Mouse (Mus musculus) heart, adult 8-10 months (tissue): ENCODE data around the gene Ucp1. TPM values are rescaled to one million over a fixed set of nuclear protein-coding genes. Genes with fewer than 3 reads are reported as not detected.

Experiments used
- DNase-seq: peaks from one replicate; pipeline ENCODE4 v3.0.0; 2022; ENCODE audit warnings: low spot score
- total RNA-seq, 4 experiments: library from RNA; stranded (reverse); gene quantifications; 2 replicates each; pipeline ENCODE4 v1.2.4; 2022

Ucp1 gene
- total RNA-seq, 4 experiments from 2014 or later: 1.7 to 2.8 (median 2.2) TPM

DNA sequence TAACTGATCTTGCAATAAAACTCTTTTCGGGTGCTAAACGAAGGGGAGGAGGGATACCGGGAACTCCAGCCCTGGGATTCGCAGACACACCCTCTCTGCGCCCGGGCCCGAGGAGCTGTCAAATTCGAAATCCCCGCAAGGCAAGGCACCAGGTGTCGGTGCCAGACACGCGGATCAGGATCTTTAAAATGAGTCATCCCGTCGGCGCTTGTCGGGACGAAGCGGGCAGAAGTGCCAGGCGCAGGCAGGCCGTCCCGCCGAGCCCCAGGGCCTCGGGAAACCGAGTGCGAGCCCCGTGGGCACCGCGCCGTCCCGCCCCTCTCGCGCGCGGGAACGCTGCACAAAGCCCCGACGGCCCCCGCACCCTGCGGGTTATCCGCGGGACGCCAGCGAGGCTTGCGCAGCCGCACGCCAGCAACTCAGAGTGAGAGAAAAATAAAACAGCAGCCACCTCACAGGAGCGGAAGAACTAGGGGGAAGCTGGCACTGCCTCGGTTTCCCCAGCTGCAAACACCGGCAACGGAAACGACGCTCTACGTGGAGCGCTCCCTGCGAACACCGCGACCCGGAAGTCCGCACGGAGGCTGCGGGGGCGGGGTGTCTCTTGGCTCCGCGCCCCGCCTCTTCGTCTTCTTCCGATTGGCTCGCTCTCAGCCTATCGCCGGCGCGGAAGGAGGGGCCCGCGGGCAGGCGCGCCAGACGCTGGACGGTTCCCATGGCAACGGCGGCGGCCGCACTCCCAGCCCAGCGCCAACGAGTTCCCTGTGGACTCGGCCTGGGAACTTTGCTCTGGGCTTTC is 41.9 kb downstream of the Ucp1 start, which contains the start of gene Elmod2:
Elmod2 (minus strand) TSS at position 588 of the 799 bp plus-strand sequence.
- DNase-seq: peak; percentile 95

DNA sequence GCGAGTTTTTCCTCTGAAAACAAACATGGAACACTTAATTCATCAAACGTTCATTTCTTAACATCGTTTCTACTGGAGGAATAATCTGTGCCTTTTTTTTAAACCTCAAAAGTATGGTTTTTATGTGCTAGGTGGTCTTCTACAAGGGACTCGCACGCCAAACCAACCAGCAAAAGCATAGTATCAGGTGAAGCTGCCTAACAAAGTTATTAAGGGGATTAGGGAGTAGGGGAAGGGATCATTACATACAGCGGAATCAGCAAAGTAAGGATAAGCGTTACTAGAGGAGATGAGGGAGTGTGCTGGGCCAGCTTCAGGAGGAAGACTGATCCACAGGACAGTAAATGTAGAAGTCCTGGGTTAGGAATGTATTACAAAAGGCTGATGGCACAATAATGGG is 42.7 kb downstream of the Ucp1 start:
- no peak for DNase-seq

DNA sequence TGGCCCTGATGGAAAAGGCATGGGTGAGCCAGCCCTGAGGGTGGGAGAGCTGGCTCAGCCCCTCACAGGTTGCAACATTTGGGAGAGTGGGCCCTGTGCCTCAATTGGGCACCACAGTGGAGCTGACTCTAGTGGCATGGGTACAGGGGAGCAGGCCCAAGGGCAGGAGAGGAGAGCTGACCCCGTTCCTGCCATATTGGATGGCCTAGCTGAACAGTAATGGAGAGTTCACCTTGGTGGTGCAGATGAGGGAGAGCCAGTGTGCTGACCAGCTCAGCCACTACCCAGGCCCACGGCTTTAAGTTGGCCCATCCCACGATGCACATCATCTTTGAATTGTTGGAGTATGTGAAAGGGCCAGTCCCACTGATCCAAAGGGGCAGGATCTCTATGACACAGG is 51.9 kb downstream of the Ucp1 start:
- no peak for DNase-seq

GRCm38 (mm10) chr8:83342693-83343092 is 52.5 kb downstream of the Ucp1 start:
- DNase-seq: no peak

Other genes with a start within 250 kb of the Ucp1 start
- gene Tbc1d9, start 125.0 kb upstream of the Ucp1 start, total RNA-seq: 1 to 10 TPM; 1.9 to 3.7 (median 2.8) TPM
- gene Gm10645, start 124.2 kb upstream of the Ucp1 start, total RNA-seq: not detected
- 10 to 100 TPM in 1 of 4 experiments, 1 to 10 TPM in 3; 7.0 to 10.4 (median 9.5) TPM for gene Elmod2, start 42.1 kb downstream of the Ucp1 start, total RNA-seq
- gene Mgat4d, start 58.1 kb downstream of the Ucp1 start, total RNA-seq: not detected
- gene Clgn, start 99.5 kb downstream of the Ucp1 start, total RNA-seq: not detected
- gene Scoc, start 168.0 kb downstream of the Ucp1 start, total RNA-seq: 10 to 100 TPM; 42.9 to 54.7 (median 51.4) TPM
- gene Olfr370, start 245.4 kb downstream of the Ucp1 start, total RNA-seq: not detected